Mouse (Mus musculus) urinary bladder, postnatal 25 days (tissue): Measurements from ENCODE around the gene Gbp9.
"Not testable (repeated sequence)": the region's sequence is repeated elsewhere in the genome, so short reads cannot be mapped to it uniquely, and the experiment has no call there.

Experiments used
- DNase-seq: peaks from one replicate; pipeline ENCODE4 v3.0.0; 2022; ENCODE audit warnings: low spot score

Gene Gbp9

GRCm38 (mm10) chr5:105055279-105055678 lies 84.1 kb downstream of the Gbp9 start:
- DNase-seq, result no peak

DNA sequence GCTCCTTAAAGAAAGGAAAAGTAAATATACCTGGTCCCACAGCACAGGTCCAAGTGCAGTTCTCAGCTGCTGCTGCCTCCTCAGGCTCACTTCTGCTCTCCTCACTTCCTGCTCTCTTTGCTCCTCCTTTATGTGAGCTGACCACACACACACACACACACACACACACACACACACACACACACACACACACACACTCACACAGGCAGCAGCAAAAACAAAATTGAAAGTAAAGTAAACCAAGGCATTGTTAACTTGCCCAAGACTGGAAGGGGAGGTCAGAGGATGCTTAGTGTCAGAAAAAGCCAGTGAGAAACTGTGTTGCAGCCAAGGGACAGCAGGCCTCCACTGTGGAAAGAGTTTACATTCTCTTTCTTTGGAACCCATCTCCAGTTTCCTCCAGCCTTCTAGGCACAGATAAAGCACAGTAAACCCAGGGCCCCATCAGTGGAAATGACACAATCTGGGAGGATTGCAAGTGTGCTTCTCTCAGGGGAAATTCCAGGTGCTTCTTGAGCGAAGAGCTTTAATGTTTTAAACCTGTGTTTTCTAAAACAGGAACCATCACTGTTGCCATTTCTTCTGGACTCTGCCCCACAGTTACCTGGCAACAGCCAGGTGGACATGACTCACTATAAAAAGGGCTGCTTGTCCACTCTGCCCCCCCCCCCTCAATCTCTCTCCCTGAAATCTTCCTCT lies 85.7 kb downstream of the Gbp9 start:
- not testable (repeated sequence) for DNase-seq

DNA sequence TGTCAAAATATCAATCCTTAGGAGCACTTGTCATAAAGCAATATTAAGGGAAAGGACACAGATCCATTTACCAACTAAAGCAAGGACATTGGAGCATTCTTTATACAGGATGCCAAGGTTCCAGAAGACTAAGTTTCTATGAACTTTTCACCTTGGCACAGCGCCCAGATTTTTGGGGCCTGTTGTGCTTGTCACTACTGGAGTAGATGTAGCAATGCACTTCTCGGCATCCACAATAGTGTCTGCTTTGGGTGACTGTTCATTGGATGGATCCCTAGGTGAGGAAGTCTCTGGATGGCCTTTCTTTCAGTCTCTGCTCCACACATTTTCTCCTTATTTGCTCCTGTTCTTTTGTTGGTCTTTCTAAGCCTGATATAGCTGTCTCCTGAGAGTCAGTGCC lies 107.0 kb downstream of the Gbp9 start:
- DNase-seq, result no peak
